Mouse (Mus musculus): ENCODE data around the gene Polr2b.

Gene Polr2b

GRCm38 (mm10) chr5:77292803-77293522 lies 17.0 kb upstream of the Polr2b start:
- DNase-seq (ENCODE audit: low spot score), result no peak

GRCm38 (mm10) chr5:77299486-77299885 lies 10.5 kb upstream of the Polr2b start:
- DNase-seq (ENCODE audit: low spot score), result no peak

GRCm38 (mm10) chr5:77301296-77301903 lies 8.5 kb upstream of the Polr2b start:
- no peak for DNase-seq (ENCODE audit: low spot score)

- DNase-seq (ENCODE audit: low spot score), result no peak
These were observed 2.0 kb upstream of the Polr2b start for GRCm38 (mm10) chr5:77307821-77308553.

- peak; percentile 20 for DNase-seq (ENCODE audit: low spot score)
These were observed 668 bp upstream of the Polr2b start for GRCm38 (mm10) chr5:77309051-77309906.

- no peak for DNase-seq (ENCODE audit: low spot score)
These were observed 4.3 kb downstream of the Polr2b start for GRCm38 (mm10) chr5:77314206-77314605.

- no peak for DNase-seq (ENCODE audit: low spot score)
These were observed 5.0 kb downstream of the Polr2b start for GRCm38 (mm10) chr5:77314986-77315385.

GRCm38 (mm10) chr5:77324936-77325335 lies 15.0 kb downstream of the Polr2b start:
- no peak for DNase-seq (ENCODE audit: low spot score)

- no peak for DNase-seq (ENCODE audit: low spot score)
These were observed 20.2 kb downstream of the Polr2b start for GRCm38 (mm10) chr5:77330154-77330553.

- DNase-seq (ENCODE audit: low spot score), result no peak
These were observed 30.1 kb downstream of the Polr2b start for GRCm38 (mm10) chr5:77340033-77340432.

- DNase-seq (ENCODE audit: low spot score), result no peak
These were observed 39.0 kb downstream of the Polr2b start for GRCm38 (mm10) chr5:77348901-77349300.

GRCm38 (mm10) chr5:77349971-77350658 lies 40.2 kb downstream of the Polr2b start:
- DNase-seq (ENCODE audit: low spot score), result no peak

- DNase-seq (ENCODE audit: low spot score), result no peak
These were observed 41.7 kb downstream of the Polr2b start for GRCm38 (mm10) chr5:77351691-77352090.

- peak; percentile 71 for DNase-seq (ENCODE audit: low spot score)
These were observed 44.4 kb downstream of the Polr2b start for GRCm38 (mm10) chr5:77354361-77354787.

GRCm38 (mm10) chr5:77355307-77356265 lies 45.6 kb downstream of the Polr2b start:
- DNase-seq (ENCODE audit: low spot score), result no peak

- DNase-seq (ENCODE audit: low spot score), result peak; percentile 69
These were observed 47.6 kb downstream of the Polr2b start for GRCm38 (mm10) chr5:77357405-77358149.

- peak; percentile 69 for DNase-seq (ENCODE audit: low spot score)
These were observed 48.4 kb downstream of the Polr2b start for GRCm38 (mm10) chr5:77358347-77358746.

GRCm38 (mm10) chr5:77359971-77360370 lies 50.0 kb downstream of the Polr2b start:
- DNase-seq (ENCODE audit: low spot score), result no peak

GRCm38 (mm10) chr5:77361006-77361405 lies 51.1 kb downstream of the Polr2b start:
- no peak for DNase-seq (ENCODE audit: low spot score)

GRCm38 (mm10) chr5:77362120-77362519 lies 52.2 kb downstream of the Polr2b start:
- no peak for DNase-seq (ENCODE audit: low spot score)
